Mouse (Mus musculus): ENCODE measurements around the gene Nt5dc3.

Gene Nt5dc3

DNA sequence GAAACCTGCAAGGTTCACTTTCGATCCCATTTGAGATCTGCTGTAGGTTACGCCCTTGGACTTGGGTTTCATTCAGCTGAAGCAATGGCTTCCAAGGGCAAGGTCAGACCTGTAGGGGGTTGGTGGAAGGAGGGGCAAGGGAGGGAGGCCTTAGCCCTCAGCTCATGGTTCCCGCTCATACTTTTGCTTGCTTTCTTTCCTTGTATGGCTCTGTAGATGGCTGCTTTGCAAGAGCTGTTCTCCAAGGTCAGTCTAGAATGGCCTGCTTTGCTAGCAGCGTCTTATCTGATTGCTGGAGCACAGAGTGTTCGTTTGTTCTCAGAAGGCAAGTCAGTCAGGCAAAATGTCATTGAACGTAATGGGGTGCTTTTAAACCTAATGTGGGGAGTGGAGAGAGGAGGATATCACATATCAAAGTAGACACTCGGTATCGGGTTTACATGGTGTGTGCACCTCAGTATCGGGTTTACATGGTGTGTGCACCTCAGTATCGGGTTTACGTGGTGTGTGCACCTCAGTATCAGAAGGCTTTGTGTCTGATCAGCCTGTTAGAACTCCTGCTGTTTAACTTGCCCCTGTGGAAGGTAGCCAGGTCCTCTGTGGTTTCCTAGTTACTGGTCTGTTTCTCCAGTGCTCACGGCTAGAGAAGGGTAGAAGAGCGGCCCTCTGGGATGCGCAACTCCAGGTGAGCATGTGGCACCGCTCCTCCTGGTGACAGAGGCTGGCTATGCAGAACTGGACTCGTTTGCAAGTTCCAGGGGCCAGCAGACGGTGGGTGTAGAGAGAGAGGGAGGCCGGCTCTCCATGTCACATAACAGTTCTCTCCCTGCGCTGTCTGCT lies 35.7 kb downstream of the Nt5dc3 start:
- DNase-seq (ENCODE audit: low spot score): peak; percentile 61

DNA sequence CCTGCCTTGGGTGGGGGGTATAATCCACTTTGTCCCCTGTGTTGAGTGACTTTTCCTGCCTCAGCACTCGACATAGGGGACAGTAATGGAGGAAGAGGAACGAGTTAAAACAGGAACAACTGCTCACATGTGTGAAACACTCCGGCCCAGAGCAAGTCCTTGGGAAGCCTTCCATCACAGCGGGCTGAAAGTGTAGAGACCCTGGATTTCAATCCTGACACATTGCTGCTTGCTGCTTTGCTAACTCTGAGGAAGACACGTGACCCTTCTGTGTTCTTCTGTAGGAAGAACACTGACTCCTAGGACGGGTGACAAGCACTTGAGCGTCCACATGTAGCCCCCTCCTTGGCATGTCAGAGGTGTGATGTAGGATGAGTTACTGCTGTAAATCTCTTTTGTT lies 36.3 kb downstream of the Nt5dc3 start:
- DNase-seq (ENCODE audit: low spot score): no peak

DNA sequence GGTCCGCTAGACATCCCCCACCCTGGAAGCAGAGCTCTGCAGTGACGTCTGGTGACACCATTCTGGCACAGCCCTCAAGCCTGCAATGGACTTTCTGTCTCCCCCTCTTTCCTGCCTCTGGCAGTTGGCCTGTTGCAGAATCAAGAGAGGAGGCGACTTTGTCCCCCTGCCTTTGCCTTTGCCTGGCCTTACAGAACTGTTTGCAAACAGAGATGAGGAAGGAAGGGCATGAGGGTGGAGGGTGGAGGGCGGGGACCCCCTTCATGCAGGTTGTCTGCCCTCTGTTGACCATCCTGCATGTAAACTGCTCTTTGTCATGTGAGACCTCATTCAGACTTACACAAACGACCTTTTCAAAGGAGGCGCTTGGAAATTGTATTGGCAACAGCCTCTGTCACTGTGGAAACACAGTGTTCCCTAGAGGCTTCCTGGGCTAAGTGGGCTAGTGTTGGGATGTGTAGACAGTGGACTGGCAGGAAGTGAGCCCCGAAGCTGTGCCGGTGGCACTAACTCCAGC lies 40.9 kb downstream of the Nt5dc3 start:
- DNase-seq (ENCODE audit: low spot score): no peak

DNA sequence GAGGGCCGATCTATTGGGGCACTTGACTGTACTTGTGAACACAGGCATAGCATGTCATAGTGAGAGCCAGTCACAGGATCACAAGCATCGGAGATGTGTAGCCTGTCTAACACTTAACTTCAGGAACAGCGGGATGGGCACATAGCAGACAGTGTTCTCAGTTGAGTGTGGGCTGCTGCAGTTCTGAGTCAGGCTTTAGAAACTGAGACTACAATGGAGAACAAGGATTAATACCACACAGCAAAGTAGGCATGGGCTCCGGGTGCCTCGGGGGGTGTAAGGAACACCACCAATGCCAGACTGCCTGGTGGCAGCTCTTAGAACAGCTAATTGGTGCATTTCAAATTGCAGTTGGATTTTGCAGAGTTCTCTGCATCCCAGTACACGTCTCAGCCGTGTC lies 42.2 kb downstream of the Nt5dc3 start:
- no peak for DNase-seq (ENCODE audit: low spot score)

DNA sequence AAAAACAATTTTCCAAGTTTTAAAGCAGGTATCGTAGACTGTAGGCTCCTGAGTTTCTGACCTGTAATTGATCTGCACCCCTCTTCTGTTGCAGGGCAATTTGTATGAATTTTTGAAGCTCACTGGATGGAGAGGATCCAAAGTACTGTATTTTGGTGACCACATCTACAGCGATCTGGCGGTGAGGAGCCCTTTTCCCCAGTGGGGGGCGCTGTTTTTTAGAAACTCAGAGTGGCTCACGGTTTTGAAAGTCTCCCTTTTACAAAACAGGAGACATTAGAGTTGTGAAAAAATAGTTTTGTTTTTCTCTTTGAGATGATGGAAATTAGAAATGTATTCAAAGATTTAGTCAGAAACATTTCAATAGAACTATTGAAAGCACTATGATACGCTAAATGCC lies 45.3 kb downstream of the Nt5dc3 start:
- DNase-seq (ENCODE audit: low spot score): no peak

DNA sequence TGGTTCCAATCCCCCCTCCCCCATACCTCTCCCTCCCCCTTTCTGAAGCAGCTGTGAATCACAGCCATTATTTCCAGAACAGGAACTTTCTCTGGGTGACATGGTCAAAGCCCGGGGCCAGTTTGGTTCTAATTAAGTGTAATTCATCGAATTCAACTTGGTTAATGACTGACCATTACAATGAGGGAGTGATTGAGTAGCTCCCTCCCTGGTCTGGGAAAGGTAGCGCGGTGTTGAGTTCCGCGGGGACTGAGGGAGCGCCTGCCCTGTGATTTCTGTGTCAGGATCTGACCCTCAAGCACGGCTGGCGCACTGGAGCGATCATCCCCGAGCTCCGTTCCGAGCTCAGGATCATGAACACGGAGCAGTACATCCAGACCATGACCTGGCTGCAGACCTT lies 46.1 kb downstream of the Nt5dc3 start:
- no peak for DNase-seq (ENCODE audit: low spot score)

DNA sequence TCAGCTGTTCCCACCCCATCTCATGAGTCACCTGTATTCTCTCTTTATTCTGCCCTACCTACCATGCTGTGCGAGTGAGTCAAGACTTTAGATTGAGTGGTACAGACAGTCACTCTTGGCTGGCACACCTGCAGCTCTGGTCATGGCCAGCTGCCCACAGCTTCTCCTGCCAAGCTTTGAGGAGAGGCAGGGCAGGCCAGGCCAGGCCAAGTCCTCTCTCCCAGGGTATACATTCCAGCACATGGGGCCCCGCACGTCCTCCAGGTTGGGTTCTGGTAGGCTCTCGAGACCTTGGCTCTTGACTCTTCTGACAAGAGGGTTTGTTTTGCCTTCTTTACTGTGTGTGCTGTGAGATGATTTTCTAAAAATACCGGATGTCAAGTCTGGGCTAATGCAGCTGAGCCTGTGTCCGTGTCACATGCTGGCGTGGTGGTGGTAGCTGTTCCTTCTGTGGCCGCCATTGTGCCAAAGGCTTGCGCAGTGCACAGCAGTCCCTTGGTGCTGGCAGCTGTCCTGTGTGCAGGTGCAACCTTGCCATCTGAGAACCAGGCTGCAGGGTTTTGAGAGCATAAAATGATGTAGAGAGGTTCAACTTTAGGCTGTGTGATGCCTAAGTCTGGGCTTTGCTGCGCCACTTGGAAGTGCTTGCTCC lies 47.2 kb downstream of the Nt5dc3 start:
- no peak for DNase-seq (ENCODE audit: low spot score)

DNA sequence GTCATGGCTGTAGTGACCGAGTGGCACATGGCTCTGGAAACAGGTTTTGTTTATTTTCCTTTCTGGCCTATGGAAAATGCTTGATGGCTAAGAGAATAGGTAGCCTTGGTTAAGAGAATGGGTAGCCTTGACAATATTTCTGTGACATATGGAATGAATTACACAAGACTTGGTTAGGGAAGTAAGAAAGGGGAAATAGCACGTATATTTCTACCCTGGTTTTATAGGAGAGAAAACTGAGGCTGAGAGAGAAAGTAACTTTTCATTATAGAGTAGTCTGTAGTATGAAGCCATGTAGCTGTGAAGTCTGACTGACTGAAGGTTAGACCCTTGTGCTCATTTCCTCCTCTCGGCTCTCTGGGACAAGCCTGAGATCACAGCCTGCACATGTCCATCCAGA lies 48.1 kb downstream of the Nt5dc3 start:
- no peak for DNase-seq (ENCODE audit: low spot score)

DNA sequence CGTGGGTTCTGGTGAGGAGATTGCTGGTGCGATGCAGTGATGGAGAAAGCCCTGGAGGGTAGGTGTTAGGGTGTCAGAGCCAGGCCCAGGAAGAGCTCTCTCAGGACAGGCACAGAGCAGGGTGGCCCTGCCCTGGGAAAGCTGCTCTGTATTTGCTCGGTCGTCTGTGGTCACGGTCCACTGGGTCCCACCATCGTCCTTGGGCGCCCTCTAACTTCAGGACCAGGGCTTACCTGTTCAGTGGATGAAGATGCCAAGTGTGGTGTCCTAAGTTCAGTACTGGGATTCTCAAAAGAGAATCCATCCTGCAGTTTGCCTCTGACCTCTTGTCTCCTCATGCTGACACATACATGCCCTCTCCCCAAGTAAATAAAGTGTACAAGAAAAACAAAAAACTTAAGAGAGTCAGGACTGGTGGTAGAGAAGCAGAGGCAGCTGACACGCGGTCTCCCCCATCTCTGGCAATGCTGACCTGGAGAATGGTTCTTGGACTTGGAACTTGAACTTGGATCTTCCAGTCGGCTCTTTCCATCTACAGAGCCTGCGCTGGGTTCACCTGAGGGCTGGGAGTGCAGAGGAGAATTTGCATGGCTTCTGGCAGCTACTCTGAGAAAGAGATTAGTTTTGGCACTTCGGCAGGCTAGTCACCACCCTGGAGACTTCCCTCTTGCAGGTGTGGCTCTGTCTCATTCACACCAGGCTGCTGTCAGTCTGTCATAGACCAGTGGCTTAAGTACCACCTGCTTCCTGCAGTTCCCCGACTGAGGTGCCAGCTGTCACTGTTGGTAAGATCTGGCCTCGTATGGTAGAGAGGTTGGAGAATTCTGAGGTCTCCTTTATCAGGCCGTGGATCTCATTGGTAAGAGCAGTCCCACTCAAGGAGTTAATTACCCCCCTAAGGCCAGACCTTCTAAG lies 49.7 kb downstream of the Nt5dc3 start:
- no peak for DNase-seq (ENCODE audit: low spot score)

DNA sequence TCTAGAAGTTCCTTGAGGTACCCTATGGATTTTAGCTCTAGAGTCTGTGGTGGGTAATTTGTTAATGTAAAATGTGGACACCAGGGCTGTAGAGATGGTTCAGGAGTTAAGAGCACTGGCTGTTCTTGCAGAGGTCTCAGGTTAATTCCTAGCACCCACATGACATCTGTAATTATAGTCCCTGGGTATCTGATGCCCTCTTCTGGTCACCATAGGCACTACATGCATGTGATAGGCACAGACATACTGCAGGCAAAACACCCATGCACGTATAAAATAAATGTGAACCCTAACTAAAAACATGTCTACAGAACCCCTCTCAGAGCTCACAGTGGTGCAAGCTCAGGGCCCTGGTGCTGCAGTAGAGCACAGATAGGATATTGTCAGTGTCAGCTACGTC lies 50.7 kb downstream of the Nt5dc3 start:
- no peak for DNase-seq (ENCODE audit: low spot score)

DNA sequence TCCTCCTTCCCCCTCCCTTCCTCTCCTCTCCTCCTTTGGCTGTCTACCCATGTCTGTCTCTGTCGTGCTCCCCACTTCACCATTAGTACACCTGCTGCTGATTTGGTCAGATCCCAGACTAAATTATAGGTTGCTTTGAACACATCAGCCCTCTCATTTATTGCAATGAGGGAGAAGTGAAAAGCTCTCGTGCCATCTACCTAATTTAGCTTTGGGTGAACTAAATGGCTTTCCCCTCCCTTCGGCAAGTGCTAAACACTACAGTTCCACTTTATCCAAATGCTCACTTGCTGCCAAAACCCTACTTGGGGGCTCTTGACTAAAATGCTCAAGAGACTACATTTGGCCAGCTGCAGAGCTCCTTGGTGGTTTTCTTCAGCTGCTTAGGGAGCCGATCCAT lies 58.0 kb downstream of the Nt5dc3 start:
- DNase-seq (ENCODE audit: low spot score): no peak

DNA sequence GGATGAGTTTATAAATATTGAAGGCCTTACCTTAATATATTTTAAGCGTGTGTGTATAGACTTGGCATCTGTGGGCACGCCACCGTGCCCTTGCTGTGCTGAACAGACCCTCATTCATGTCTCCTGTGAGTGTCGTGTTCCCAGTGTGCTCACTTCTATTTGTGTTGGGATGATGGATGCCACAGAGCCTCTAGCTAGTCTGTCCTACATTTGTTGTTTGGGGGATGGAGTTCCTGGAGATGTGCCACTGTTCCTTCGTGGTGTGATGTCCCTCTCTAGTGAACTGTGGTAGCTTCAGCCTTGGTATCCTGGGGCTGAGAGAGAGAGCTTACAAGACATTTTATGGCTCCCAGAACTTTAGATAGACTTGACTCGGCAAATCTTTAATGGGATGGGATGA lies 60.0 kb downstream of the Nt5dc3 start:
- DNase-seq (ENCODE audit: low spot score): no peak

DNA sequence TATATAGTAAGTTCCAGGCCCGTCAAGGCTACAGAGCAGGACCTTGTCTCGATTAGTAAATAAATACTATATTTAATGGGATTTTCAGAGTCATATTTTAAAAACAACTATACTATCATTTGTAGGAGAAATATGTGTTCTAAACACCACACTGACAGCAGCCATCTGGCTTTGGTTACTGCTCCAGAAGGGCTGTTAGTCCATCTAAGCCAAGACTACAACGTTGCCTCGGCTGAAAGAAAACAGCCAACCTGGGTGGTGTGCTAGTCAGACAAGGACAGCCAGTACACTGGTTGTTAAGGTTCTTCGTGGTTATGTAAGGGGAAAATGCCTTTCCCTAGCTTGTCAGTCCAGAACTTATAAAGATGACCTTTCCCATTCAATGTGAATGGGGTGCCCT lies 63.9 kb downstream of the Nt5dc3 start:
- no peak for DNase-seq (ENCODE audit: low spot score)

DNA sequence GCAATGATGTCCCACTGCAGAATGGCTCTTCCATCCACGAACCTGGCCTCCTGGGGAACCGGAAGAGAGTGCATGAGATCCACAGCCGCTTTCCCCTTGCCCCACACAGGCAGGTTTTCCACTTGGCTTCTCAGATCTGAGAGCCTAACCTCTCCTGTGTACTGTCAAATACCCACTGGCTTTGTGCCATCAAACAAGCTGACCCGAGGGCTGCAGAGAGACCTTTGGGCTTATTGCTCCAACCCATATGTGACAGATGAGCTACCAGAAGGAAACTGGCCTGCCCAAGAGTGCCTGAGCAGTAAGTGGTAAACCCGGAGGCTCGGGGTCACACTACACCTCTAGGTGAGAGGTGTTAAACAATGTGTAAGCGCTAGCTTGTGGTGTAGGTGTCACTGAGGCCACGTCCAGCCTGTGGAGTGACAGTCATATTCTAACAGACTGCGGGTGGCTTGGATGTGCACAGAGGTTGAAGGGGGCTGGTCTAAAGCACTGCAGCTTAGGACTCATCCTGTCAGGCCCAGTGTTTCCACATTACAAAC lies 68.2 kb downstream of the Nt5dc3 start:
- DNase-seq (ENCODE audit: low spot score): no peak

DNA sequence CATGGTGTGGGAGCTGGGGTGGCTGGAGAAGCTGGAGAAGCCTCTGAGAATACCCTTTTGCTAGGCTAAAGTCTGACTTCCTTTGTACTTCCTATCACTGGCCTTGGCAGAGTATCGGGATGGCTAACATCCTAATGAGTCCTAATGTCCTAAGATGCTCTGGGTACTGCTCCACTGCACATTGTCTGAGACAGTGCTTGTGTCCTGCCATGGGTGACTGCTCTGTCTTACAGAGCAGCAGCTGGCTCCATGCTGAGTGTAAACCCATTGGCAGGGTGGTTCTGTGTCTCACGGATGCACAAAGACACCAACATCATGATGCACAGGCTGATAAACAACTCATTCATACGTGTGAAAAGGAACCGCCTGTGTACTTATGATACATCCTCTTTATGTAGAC lies 70.3 kb downstream of the Nt5dc3 start:
- DNase-seq (ENCODE audit: low spot score): no peak

DNA sequence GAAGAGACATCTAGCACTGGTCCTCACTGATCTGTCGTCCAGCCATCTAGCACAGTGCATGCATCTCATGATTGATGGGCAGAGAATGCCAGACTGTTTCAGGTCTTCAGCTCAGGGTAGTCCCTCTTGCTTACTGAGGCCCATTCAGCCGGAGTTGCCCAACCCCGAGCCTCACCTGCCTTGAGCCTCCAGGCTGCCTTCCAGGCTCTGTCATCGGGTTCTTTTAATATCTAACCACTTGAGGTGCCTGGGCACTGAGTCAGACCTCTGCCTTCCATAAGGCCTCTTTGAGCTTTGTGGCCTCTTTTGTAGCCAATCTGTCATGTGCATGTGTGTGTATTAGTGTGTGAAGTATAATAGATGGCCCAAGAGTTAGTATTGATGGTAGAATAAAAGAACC lies 70.7 kb downstream of the Nt5dc3 start:
- no peak for DNase-seq (ENCODE audit: low spot score)

DNA sequence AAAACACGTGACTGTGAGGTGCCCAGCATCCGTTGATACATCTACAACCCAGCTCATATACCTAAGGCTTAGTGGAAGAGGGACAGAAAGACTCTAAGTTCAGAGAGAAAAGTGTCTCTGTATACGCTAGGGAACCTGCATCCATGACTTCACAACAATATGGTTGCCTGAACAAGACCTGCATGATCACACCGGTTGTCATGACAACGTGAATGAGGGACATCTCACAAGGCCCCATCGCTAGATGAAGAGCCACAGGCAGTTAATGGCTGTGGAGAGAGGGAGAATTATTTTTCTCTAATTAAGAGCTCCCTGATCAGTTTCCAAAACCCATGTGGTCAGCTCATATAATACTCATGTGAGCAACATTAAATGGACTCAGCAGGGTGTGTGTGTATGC lies 73.4 kb downstream of the Nt5dc3 start:
- no peak for DNase-seq (ENCODE audit: low spot score)

DNA sequence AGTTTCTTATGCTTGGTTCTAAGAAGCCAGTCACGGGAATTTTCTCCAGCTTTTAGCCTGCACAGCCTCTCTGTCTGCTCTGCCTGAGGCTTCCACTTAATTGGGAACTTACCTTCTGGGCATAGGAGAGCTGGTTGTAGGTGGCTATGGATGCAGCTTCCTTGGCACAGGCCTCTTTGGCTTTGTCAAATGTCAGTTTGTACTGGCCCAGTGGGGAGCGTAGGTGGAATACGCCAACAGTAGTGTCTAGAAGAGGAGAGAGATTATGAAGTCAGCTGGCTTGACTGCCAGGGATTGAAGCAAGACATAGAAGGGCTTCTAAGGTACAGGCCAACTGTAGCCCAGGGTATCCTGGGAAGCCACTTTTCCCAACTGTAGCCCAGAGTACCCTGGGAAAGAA lies 74.6 kb downstream of the Nt5dc3 start:
- DNase-seq (ENCODE audit: low spot score): no peak

DNA sequence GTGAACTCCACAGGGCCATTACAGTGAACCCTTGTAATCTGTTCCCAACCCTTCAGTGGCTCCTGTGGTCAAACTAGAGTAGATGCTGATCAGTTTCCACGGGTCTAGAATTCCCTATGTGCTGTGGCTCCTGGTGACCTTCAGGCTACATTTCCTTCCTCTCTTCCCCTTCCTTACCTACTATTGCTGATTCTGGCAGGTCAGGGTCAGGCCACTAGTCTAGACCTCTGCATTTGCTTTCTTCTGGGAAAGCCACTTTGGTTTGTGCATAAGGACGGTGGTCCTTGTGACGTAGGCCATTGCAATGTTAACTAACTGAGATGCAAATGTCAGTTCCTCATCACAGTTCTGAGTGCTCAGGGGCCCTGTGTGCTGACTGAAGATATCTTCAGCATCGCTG lies 81.6 kb downstream of the Nt5dc3 start:
- no peak for DNase-seq (ENCODE audit: low spot score)

DNA sequence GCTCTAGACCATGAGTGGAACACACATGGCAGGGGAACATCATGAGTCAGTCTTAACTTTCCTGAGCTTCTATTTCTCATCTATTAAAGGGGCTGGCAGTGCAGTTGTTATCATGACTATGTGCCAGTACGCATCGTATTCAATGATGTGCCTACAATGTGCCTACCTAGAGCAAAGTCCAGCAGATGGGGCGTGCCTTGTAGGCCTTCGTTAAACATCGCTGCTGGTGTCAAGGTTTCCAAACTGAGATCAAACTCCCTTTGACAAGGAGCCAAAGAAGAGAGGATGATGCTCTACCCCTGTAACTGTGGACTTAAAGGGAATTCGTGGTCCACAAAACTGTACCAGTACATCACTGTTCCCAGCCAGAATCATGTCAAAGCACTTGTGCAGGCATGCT lies 83.7 kb downstream of the Nt5dc3 start:
- no peak for DNase-seq (ENCODE audit: low spot score)

DNA sequence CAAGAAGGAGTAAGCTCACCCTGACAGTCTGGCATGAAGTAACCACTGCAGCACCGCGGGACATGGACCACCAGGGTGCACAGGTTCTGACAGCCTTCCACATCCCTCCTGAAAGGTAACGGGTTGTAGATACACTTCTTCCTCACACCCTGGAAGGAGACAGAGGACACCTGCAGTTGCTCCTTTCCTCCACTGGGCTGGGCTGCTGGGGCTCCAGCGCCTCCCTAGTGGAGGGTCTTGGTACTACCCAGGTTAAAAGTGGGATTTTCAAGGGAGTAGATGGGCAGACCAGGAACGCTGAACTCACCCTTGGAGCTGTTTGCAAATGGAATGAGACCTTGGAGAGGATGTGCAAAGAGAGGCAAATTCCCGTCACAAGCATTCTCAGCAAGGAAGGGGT lies 84.6 kb downstream of the Nt5dc3 start:
- no peak for DNase-seq (ENCODE audit: low spot score)

DNA sequence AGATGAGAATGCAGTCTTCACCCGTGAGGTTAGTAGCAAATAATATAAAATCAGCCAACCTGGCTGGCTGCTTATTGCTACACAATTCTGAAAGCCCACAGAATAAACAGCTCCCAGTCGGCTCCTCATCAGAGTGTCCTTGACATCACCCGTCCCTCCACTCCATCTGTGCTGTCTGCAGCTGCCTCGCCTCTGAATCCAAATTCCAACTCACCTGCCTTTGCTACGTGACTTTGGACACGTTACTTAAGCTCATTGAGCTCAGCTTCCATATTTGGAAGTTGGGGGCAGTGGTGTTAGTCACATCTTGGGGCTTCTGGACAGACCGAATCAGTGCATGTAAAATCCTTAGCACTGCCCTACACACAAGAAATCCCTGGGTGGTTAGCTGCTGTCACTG lies 93.3 kb downstream of the Nt5dc3 start:
- no peak for DNase-seq (ENCODE audit: low spot score)
